Mouse (Mus musculus) lung, embryonic 14.5 days (tissue): ENCODE data around the gene Sost. TPM values are rescaled to one million over a fixed set of nuclear protein-coding genes. Genes with fewer than 3 reads are reported as not detected.

Source experiments
- ATAC-seq: fragments of 200-750 bp; cut with Nextera tagmentation; 2 replicates; pipeline ENCODE4 v1.8.0; 2017; ENCODE audit warnings: mild to moderate bottlenecking, moderate TSS enrichment, moderate library complexity; ENCODE audit not compliant: insufficient read depth
- DNase-seq: peaks from one replicate; pipeline ENCODE4 v3.0.0-alpha.2; 2015
- H3K27ac ChIP-seq: fragments of 300-500 bp; sonication (generic); 2 replicates; pipeline ENCODE4 v1.5.1; 2014; ENCODE audit warnings: low read depth, mild to moderate bottlenecking, moderate library complexity
- H3K27me3 ChIP-seq: fragments of 300-500 bp; sonication (generic); 2 replicates; pipeline ENCODE4 v1.6.1; 2014; ENCODE audit warnings: low read length, control low read depth; ENCODE audit not compliant: insufficient read depth
- H3K36me3 ChIP-seq: fragments of 300-500 bp; sonication (generic); 2 replicates; pipeline ENCODE4 v1.6.1; 2014; ENCODE audit warnings: control low read depth; ENCODE audit not compliant: insufficient read depth
- H3K4me1 ChIP-seq: fragments of 300-500 bp; sonication (generic); 2 replicates; pipeline ENCODE4 v1.6.1; 2014; ENCODE audit warnings: antibody characterized with exemption, control low read depth; ENCODE audit not compliant: insufficient read depth
- H3K4me2 ChIP-seq: fragments of 300-500 bp; sonication (generic); 2 replicates; pipeline ENCODE4 v1.6.1; 2014; ENCODE audit warnings: mild to moderate bottlenecking
- H3K4me3 ChIP-seq: fragments of 300-500 bp; sonication (generic); 2 replicates; pipeline ENCODE4 v1.5.1; 2014; ENCODE audit warnings: low read depth, low read length
- H3K9ac ChIP-seq: fragments of 300-500 bp; sonication (generic); 2 replicates; pipeline ENCODE4 v1.6.1; 2014
- H3K9me3 ChIP-seq: fragments of 300-500 bp; sonication (generic); 2 replicates; pipeline ENCODE4 v1.6.1; 2016; ENCODE audit warnings: low read depth, low read length, control low read depth
- CTCF ChIP-seq: IDR thresholded peaks from 2 replicates; pipeline ENCODE4 v1.5.1; 2016; ENCODE audit warnings: antibody characterized with exemption, low read depth
- WGBS: fragments of 180-500 bp; shearing (Covaris S2); extraction: QIAGEN DNeasy Blood & Tissue Kit; methylation state at CpG from one replicate; pipeline ENCODE4 v1.1.7; 2014; 5-methylcytosine and 5-hydroxymethylcytosine counted together
- polyA plus RNA-seq: library from polyadenylated mRNA; unstranded; fragments of >200 nt; fragmentation: Nextera tagmentation; extraction: Ambion mirVana; gene quantifications from 2 replicates; pipeline ENCODE4 v1.2.1, GENCODE M21; 2014

The Sost gene
- polyA plus RNA-seq, 1 experiment from 2014 or later: not detected

GRCm38 (mm10) chr11:101974181-101974580 lies 7.4 kb upstream of the Sost start:
- no peaks in the 10 kb centered on the region for H3K9me3 ChIP-seq
- no peaks in the 10 kb centered on the region for H3K27me3 ChIP-seq
- no peak overlapping the region for H3K9ac ChIP-seq
- no peak overlapping the region for H3K4me3 ChIP-seq
- 26% methylated on average over 6 of the region's 6 CpGs for WGBS
- H3K4me1 ChIP-seq: no peaks in the 10 kb centered on the region
- DNase-seq (no peak), ATAC-seq (no peak)
- TF ChIP-seq CTCF: no peak
- H3K4me2 ChIP-seq: no peak overlapping the region
- H3K36me3 ChIP-seq: no peaks in the 10 kb centered on the region
- no peak overlapping the region for H3K27ac ChIP-seq

GRCm38 (mm10) chr11:101973496-101973895 lies 6.7 kb upstream of the Sost start:
- DNase-seq (no peak), ATAC-seq (no peak)
- Histone ChIP-seq H3K9ac (no peak overlapping the region), H3K4me2 (no peak overlapping the region), H3K36me3 (no peaks in the 10 kb centered on the region), H3K4me1 (no peaks in the 10 kb centered on the region), H3K27ac (no peak overlapping the region), H3K4me3 (no peak overlapping the region), H3K27me3 (no peaks in the 10 kb centered on the region), H3K9me3 (no peaks in the 10 kb centered on the region)
- WGBS: 63% methylated on average over 9 of the region's 9 CpGs
- no peak for TF ChIP-seq CTCF

GRCm38 (mm10) chr11:101972651-101973050 lies 5.8 kb upstream of the Sost start:
- Histone ChIP-seq H3K4me2 (no peak overlapping the region), H3K27me3 (no peaks in the 10 kb centered on the region), H3K36me3 (no peaks in the 10 kb centered on the region), H3K4me1 (no peaks in the 10 kb centered on the region), H3K4me3 (no peak overlapping the region), H3K9ac (no peak overlapping the region), H3K9me3 (no peaks in the 10 kb centered on the region), H3K27ac (no peak overlapping the region)
- ATAC-seq: no peak
- no peak for TF ChIP-seq CTCF
- 89% methylated on average over 5 of the region's 5 CpGs for WGBS
- DNase-seq: no peak

- Histone ChIP-seq H3K27ac (no peak overlapping the region), H3K4me1 (no peaks in the 10 kb centered on the region), H3K9ac (no peak overlapping the region), H3K4me2 (no peak overlapping the region), H3K9me3 (no peaks in the 10 kb centered on the region), H3K36me3 (no peaks in the 10 kb centered on the region), H3K27me3 (0 out of 2 replicates have a peak, but pooled peaks cover 5% of the 10 kb centered on the region), H3K4me3 (no peak overlapping the region)
- no peak for TF ChIP-seq CTCF
- DNase-seq (no peak), ATAC-seq (no peak)
- WGBS: 70% methylated on average over 3 of the region's 3 CpGs
These were observed 5.3 kb upstream of the Sost start for GRCm38 (mm10) chr11:101972097-101972496.

- Histone ChIP-seq H3K27me3 (peaks cover 12% of the 10 kb centered on the region; the same call in 1 of the 2 replicates), H3K4me3 (no peak overlapping the region), H3K36me3 (no peaks in the 10 kb centered on the region), H3K27ac (no peak overlapping the region), H3K4me1 (no peaks in the 10 kb centered on the region), H3K4me2 (no peak overlapping the region), H3K9ac (no peak overlapping the region), H3K9me3 (no peaks in the 10 kb centered on the region)
- peak; percentile 46 for DNase-seq
- ATAC-seq: no peak
- 35% methylated on average over 3 of the region's 3 CpGs for WGBS
- peak; percentile 73 for TF ChIP-seq CTCF
These were observed 4.6 kb upstream of the Sost start for GRCm38 (mm10) chr11:101971410-101971809.

- Histone ChIP-seq H3K27me3 (peaks cover 27% of the 10 kb centered on the region), H3K36me3 (no peaks in the 10 kb centered on the region), H3K9me3 (no peaks in the 10 kb centered on the region), H3K4me3 (no peak overlapping the region), H3K27ac (no peak overlapping the region), H3K4me2 (no peak overlapping the region), H3K4me1 (no peaks in the 10 kb centered on the region), H3K9ac (no peak overlapping the region)
- ATAC-seq (no peak), DNase-seq (no peak)
- no peak for TF ChIP-seq CTCF
- WGBS: 80% methylated on average over 13 of the region's 13 CpGs
These were observed 3.0 kb upstream of the Sost start for GRCm38 (mm10) chr11:101969835-101970234.

- H3K4me2 ChIP-seq: no peak overlapping the region
These were observed 2.0 kb upstream of the Sost start for GRCm38 (mm10) chr11:101968791-101969190.

GRCm38 (mm10) chr11:101968311-101968710 lies 1.5 kb upstream of the Sost start:
- Histone ChIP-seq H3K27me3 (peaks cover 43% of the 10 kb centered on the region), H3K9ac (no peak overlapping the region), H3K4me3 (no peak overlapping the region), H3K27ac (no peak overlapping the region), H3K36me3 (no peaks in the 10 kb centered on the region), H3K4me1 (peaks cover 8% of the 10 kb centered on the region; the same call in 1 of the 2 replicates), H3K9me3 (no peaks in the 10 kb centered on the region), H3K4me2 (no peak overlapping the region)
- 8% methylated on average over 7 of the region's 7 CpGs for WGBS
- no peak for TF ChIP-seq CTCF
- ATAC-seq (peak; percentile 23; the same call in 1 of the 2 replicates), DNase-seq (no peak)

More at GRCm38 (mm10) chr11:101968791-101969190, 2.0 kb upstream of the Sost start:
- Histone ChIP-seq H3K9ac (no peak overlapping the region), H3K27ac (no peak overlapping the region), H3K27me3 (peaks cover 38% of the 10 kb centered on the region), H3K9me3 (no peaks in the 10 kb centered on the region), H3K36me3 (no peaks in the 10 kb centered on the region), H3K4me1 (0 out of 2 replicates have a peak, but pooled peaks cover 4% of the 10 kb centered on the region), H3K4me3 (no peak overlapping the region)
- ATAC-seq: peak; percentile 68
- 0% methylated on average over 5 of the region's 5 CpGs for WGBS
- peak; percentile 94 for DNase-seq
- peak; percentile 96 for TF ChIP-seq CTCF
